Mouse (Mus musculus) frontal cortex, postnatal 36 days (tissue): ENCODE data around the gene Mybph.

Experiments used
- DNase-seq, 2 experiments: peaks; one replicate each; pipeline ENCODE4 v3.0.0; 2022; ENCODE audit warnings: low spot score in 2 of 2

Mybph gene

DNA sequence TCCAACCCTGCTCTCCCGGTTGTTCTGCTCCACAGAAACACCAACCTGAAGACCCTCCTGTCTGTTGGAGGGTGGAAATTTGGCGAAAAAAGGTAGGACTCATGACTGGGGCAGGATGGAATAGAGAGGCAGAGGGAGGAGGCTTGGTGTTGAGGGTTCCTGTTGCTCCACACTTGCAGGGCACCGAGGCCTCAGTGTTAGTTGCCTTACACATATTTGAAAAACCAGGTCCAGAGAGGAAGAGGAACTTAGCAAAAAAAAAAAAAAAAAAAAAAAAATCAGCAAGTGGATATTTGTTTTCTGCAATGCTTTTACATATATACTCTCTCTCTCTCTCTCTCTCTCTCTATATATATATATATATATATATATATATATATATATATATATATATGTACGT is 9.2 kb upstream of the Mybph start:
- no peak for DNase-seq

DNA sequence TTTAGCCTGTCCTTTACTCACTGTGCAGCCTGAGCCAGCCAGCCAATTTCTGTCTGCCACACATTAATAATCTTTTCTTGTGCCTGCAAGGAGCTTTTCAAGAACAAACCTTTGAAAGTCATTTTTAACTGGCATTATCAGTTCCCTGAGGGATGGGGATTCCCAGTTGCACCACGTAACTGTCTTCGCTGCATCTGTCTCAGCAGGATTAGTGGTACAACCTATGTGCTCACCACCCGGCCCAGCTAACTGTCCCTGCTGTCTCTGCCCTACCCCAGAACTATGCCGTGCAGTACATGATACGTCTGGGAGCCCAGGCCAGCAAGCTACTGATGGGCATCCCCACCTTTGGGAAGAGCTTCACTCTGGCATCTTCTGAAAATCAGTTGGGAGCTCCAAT is 5.0 kb upstream of the Mybph start:
- DNase-seq: no peak

GRCm38 (mm10) chr1:134188989-134189729 is 4.1 kb upstream of the Mybph start:
- DNase-seq: no peak

DNA sequence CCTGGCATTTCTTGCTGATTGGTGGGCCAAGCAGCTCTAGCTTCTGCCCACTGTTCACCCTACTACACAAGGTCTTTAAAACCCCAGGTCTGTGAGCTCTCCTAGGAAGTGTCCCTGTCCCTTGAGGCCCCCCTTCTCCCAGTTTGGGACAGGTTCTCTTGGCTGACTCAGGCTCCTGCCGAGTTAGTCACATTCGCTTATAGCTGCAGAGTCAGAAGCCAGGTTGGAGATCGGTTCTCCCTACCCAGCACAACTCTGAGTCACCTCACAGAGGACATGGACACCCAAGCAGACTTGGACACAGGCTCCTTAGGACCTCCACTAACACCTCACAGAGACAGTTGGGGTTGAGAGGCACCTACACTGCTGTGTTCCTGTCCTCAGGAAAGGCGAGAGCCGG is 2.1 kb upstream of the Mybph start:
- DNase-seq: no peak

- no peak for DNase-seq
Observed at GRCm38 (mm10) chr1:134192024-134192423, 1.2 kb upstream of the Mybph start.

- no peak for DNase-seq
Observed at GRCm38 (mm10) chr1:134193674-134194197, 488 bp downstream of the Mybph start.

- no peak for DNase-seq
Observed at GRCm38 (mm10) chr1:134194298-134195022, 1.2 kb downstream of the Mybph start.

- no peak for DNase-seq
Observed at GRCm38 (mm10) chr1:134195117-134195516, 1.9 kb downstream of the Mybph start.

GRCm38 (mm10) chr1:134195571-134195970 is 2.3 kb downstream of the Mybph start:
- DNase-seq: no peak

DNA sequence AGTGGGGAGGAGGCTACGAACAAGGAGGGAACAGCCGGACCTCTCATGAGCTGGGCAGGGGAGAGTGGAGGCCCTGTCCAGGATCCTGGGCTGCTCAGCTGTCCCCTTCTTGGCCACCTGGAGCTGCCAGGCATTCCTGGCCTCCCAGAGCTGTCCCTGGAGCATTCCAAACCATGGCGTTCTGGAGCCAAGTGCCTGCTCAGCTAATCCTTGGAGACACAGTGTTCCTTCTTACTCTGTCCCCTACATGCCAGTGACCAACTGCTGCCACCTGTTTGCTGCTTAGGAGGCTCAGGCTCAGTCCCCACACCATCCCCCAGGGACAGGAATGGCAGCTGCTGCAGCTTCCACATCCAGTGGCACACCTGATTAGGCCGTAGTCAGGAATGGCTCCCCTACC is 2.7 kb downstream of the Mybph start:
- DNase-seq: no peak

- DNase-seq: peak; percentile 81
Observed at GRCm38 (mm10) chr1:134196386-134196785, 3.1 kb downstream of the Mybph start.

DNA sequence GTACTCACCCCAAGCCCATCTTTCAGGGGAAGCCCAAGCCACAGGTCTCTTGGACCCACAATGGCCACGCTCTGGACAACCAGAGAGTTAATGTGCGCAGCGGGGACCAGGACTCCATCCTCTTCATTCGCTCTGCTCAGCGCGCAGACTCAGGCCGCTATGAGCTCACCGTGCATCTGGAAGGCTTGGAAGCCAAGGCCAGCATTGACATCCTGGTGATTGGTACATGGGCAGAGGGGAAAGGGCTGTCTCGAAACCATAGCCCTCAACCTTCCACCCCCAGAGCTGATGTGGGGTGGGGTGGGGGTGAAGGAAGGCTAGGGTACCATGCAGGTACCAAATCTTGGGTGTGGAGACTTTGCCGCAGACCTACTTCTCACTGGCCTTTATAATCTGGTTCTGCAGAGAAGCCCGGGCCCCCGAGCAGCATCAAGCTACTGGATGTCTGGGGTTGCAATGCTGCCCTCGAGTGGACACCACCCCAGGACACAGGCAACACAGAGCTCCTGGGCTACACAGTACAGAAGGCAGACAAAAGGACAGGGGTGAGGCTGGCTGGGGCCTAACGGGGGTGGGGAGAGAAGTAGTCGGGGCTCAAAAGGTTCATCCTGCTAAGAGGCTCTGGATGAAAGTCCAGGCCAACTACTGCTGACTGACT is 4.2 kb downstream of the Mybph start:
- DNase-seq: no peak

GRCm38 (mm10) chr1:134198197-134198995 is 5.1 kb downstream of the Mybph start:
- DNase-seq: no peak

GRCm38 (mm10) chr1:134200481-134200880 is 7.2 kb downstream of the Mybph start:
- DNase-seq: no peak

GRCm38 (mm10) chr1:134200998-134201686 is 7.9 kb downstream of the Mybph start:
- no peak for DNase-seq

DNA sequence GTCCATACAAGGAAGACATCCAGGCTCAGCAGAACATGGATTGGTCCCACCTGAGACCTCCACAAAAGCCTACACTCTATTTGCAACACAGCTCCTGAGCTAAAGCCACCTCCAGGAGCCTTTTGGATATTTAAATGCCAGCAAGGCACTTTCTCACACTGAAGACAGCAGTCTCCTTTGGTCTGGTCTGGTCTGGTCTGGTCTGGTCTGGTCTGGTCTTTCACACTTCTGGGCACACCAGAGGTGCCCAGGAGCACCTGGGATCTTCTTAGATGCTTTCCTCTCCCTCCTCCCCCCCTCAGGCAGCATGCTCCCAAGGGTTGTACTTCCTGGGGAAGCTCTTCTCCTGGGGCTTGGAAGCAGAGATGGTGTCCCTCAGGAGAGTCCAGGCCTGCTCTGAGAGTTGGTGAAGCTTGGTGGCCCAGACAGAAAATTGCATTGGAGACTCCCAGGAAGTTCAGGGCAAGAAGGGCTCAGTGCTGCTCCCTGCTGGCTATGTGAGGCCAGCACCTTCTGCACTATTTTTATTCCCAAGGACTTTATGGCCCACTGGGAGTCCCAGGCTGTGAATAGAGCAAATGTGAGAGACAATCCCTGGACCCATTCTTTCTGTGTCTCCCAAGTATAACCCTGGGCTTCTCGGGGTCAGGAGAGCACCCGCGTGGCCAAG is 8.6 kb downstream of the Mybph start:
- DNase-seq: no peak

DNA sequence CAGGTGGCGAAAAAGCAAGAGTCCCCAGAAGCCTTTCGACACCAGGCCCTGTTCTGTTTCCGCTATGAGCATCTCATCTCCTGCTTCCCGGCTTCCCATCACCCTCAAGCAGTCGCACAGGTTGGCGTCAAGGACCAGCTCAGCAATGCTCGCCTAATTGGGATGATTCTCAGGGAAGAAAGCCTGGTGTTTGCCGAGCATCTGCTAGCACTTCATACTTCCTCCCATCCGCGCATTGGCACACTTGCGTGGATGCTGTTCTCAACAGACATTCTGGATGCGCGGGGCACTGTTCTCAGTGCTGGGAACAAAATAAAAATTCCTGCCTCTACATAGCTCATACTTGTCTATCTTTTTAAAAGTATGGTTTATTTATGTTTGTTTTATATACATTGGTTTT is 11.0 kb downstream of the Mybph start:
- peak in 1 of 2 experiments; percentile 72 for DNase-seq

DNA sequence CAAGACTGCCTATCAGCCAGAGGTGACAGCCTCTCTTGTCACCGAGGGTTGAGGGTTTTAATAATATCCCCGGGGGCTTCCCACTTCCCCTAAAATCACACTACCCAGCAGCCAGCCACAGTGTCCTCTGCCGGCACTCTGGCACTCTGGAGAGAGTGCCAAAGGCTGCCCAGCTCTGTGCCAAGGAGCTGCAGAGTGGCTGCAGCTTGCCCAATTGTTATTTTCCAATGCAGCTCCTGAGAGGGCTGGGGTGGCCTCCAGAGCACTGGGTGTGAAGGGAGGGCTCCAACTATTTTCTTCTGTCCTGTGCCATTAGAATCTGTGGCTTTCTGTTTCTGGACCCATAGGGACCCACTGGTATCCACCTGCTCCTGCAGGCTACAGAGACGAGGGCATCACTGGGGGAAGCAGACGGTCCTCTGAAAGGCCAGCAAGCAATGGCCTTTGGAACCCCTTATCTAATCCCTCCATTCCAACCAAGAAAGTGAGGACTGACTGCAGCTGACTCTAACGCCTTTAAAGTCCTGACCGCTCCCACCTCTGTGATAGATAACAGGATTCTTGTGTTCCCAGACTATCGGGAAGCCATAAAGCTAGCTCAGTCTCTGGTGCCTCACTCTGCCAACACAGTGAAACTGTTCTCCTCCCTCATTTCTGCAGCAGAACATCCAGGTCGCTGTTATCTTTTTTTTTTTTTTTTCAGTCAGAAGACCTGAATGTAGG is 12.2 kb downstream of the Mybph start:
- no peak for DNase-seq

DNA sequence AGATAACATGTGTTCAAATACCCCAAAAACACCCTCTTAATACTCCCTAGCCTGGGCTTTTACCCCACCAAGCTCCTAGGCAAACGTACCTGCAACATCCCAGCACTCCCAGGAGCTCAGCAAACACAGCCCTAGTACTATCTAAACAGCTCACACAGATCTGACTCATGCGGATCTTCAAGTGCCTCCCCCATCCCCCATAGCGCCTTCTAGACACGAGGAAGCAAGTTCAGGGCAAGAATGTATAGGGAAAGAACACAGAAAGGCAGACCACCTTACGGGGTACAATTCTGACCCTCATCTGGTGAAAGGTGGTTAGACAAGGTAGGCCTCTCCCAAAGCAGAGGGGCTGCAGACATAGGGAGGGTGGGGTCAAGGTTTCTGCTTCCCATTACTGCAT is 12.8 kb downstream of the Mybph start:
- no peak for DNase-seq

- no peak for DNase-seq
Observed at GRCm38 (mm10) chr1:134210179-134210755, 17.0 kb downstream of the Mybph start.
